Mouse (Mus musculus) sigmoid colon, adult 10 weeks (tissue): ENCODE measurements around the gene Platr17. TPM values are rescaled to one million over a fixed set of nuclear protein-coding genes. Genes with fewer than 3 reads are reported as not detected.

ENCODE experiments used
- polyA plus RNA-seq: library from polyadenylated mRNA; stranded (reverse); fragments of 350-450 nt; fragmentation: Illumina TruSeq; extraction: RNeasy Lipid Tissue Mini Kit (QIAGEN cat#74804); gene quantifications from one replicate; pipeline ENCODE4 v1.2.3, GENCODE M21; 2014; ENCODE audit warnings: low read depth, low replicate concordance

Gene Platr17
- not detected for polyA plus RNA-seq

GRCm38 (mm10) chr17:33904835-33905234 is at the start of gene Platr17:
TSS of gene Platr17 (plus strand) at chr17:33905135.

GRCm38 (mm10) chr17:33873537-33873936 is 31.4 kb upstream of the Platr17 start, which contains the start of gene Gm7029:
TSS of gene Gm7029 (plus strand) at chr17:33873837.

GRCm38 (mm10) chr17:33890533-33891059 is 14.3 kb upstream of the Platr17 start, which contains the start of gene Kifc1:
TSS of gene Kifc1 (minus strand) at chr17:33890661.

GRCm38 (mm10) chr17:33909077-33909868 is 4.3 kb downstream of the Platr17 start, which contains the start of gene Daxx:
TSS of gene Daxx (plus strand) at chr17:33909414.

GRCm38 (mm10) chr17:33915671-33916250 is 10.8 kb downstream of the Platr17 start, which contains the start of the genes Tapbp and Zbtb22:
TSS of gene Tapbp (plus strand) at chr17:33915899.
TSS of gene Zbtb22 (plus strand) at chr17:33915904.

GRCm38 (mm10) chr17:33929371-33930279 is 24.7 kb downstream of the Platr17 start, which contains the start of gene Rgl2:
TSS of gene Rgl2 (plus strand) at chr17:33929543.

GRCm38 (mm10) chr17:33940206-33940805 is 35.4 kb downstream of the Platr17 start, which contains the start of the genes Pfdn6 and Wdr46:
TSS of gene Pfdn6 (minus strand) at chr17:33940343.
TSS of gene Wdr46 (plus strand) at chr17:33940660.

GRCm38 (mm10) chr17:33951021-33951946 is 46.3 kb downstream of the Platr17 start, which contains the start of gene B3galt4:
TSS of gene B3galt4 (minus strand) at chr17:33951488.

GRCm38 (mm10) chr17:33955555-33956214 is 50.8 kb downstream of the Platr17 start, which contains the start of the genes Vps52 and Rps18:
TSS of gene Vps52 (plus strand) at chr17:33955812.
TSS of gene Rps18 (minus strand) at chr17:33956001.

Other genes starting within 250 kb of the Platr17 start
- 415 TPM for gene Hnrnpm, start 218.3 kb upstream of the Platr17 start, polyA plus RNA-seq
- 26.0 TPM for gene March2, start 186.5 kb upstream of the Platr17 start, polyA plus RNA-seq
- 27.5 TPM for gene Rab11b, start 144.6 kb upstream of the Platr17 start, polyA plus RNA-seq
- 1.0 TPM for gene Angptl4, start 123.3 kb upstream of the Platr17 start, polyA plus RNA-seq
- gene Kank3, start 94.6 kb upstream of the Platr17 start, polyA plus RNA-seq: 5.3 TPM
- 77.1 TPM for gene Rps28, start 80.6 kb upstream of the Platr17 start, polyA plus RNA-seq
- gene Ndufa7, start 80.6 kb upstream of the Platr17 start, polyA plus RNA-seq: 28.2 TPM
- gene Cd320, start 62.0 kb upstream of the Platr17 start, polyA plus RNA-seq: 5.6 TPM
- gene Gm7029, start 31.3 kb upstream of the Platr17 start, polyA plus RNA-seq: not detected
- gene Kifc1, start 14.5 kb upstream of the Platr17 start, polyA plus RNA-seq: not detected
- 6.5 TPM for gene Daxx, start 4.3 kb downstream of the Platr17 start, polyA plus RNA-seq
- gene Tapbp, start 10.8 kb downstream of the Platr17 start, polyA plus RNA-seq: 54.8 TPM
- gene Zbtb22, start 10.8 kb downstream of the Platr17 start, polyA plus RNA-seq: 1.8 TPM
- gene Rgl2, start 24.4 kb downstream of the Platr17 start, polyA plus RNA-seq: 8.0 TPM
- gene Pfdn6, start 35.2 kb downstream of the Platr17 start, polyA plus RNA-seq: 8.4 TPM
- 0.25 TPM for gene Wdr46, start 35.5 kb downstream of the Platr17 start, polyA plus RNA-seq
- gene B3galt4, start 46.4 kb downstream of the Platr17 start, polyA plus RNA-seq: 0.38 TPM
- gene Vps52, start 50.7 kb downstream of the Platr17 start, polyA plus RNA-seq: 4.8 TPM
- 34.2 TPM for gene Rps18, start 50.9 kb downstream of the Platr17 start, polyA plus RNA-seq
- gene H2-K1, start 95.2 kb downstream of the Platr17 start, polyA plus RNA-seq: 407 TPM
- gene Ring1, start 119.5 kb downstream of the Platr17 start, polyA plus RNA-seq: 1.8 TPM
- gene H2-Ke6, start 122.9 kb downstream of the Platr17 start, polyA plus RNA-seq: 1.2 TPM
- 0.88 TPM for gene Slc39a7, start 126.5 kb downstream of the Platr17 start, polyA plus RNA-seq
- 1.5 TPM for gene Rxrb, start 126.7 kb downstream of the Platr17 start, polyA plus RNA-seq
- gene Col11a2, start 134.3 kb downstream of the Platr17 start, polyA plus RNA-seq: 0.19 TPM
- not detected for gene H2-Oa, start 187.2 kb downstream of the Platr17 start, polyA plus RNA-seq
- 1.8 TPM for gene H2-DMa, start 214.4 kb downstream of the Platr17 start, polyA plus RNA-seq
- gene Brd2, start 217.5 kb downstream of the Platr17 start, polyA plus RNA-seq: 212 TPM
- 6.1 TPM for gene H2-DMb2, start 238.2 kb downstream of the Platr17 start, polyA plus RNA-seq
- gene H2-DMb1, start 247.9 kb downstream of the Platr17 start, polyA plus RNA-seq: 6.3 TPM